Mouse (Mus musculus) kidney, embryonic 14.5 days (tissue): ENCODE measurements at regions not wholly inside any gene's neighbourhood (a gene's known extent, or its start where the extent isn't known, plus 50 kb on each side); places are given as distances from the start of the nearest gene placed in this dataset.
"Not testable (repeated sequence)": the region's sequence is repeated elsewhere in the genome, so short reads cannot be mapped to it uniquely, and the experiment has no call there.

ENCODE experiments used
- ATAC-seq: fragments of 200-750 bp; cut with Nextera tagmentation; 2 replicates; pipeline ENCODE4 v1.8.0; 2017; ENCODE audit warnings: moderate number of reproducible peaks, mild to moderate bottlenecking, moderate TSS enrichment, moderate library complexity; ENCODE audit not compliant: low FRiP score, low TSS enrichment
- H3K27ac ChIP-seq: fragments of 300-500 bp; sonication (generic); 2 replicates; pipeline ENCODE4 v1.5.1; 2014; ENCODE audit warnings: low read depth, mild to moderate bottlenecking, low read length, moderate library complexity, mixed read lengths
- H3K27me3 ChIP-seq: fragments of 300-500 bp; sonication (generic); 2 replicates; pipeline ENCODE4 v1.6.1; 2014; ENCODE audit warnings: mild to moderate bottlenecking, low read length; ENCODE audit not compliant: control insufficient read depth, insufficient read depth
- H3K36me3 ChIP-seq: fragments of 300-500 bp; sonication (generic); 2 replicates; pipeline ENCODE4 v1.6.1; 2014; ENCODE audit warnings: low read length, mixed read lengths; ENCODE audit not compliant: control insufficient read depth, insufficient read depth
- H3K4me1 ChIP-seq: fragments of 300-500 bp; sonication (generic); 2 replicates; pipeline ENCODE4 v1.6.1; 2014; ENCODE audit warnings: low read length, mixed read lengths; ENCODE audit not compliant: control insufficient read depth, insufficient read depth
- H3K4me2 ChIP-seq: fragments of 300-500 bp; sonication (generic); replicated peaks from 2 replicates; pipeline ENCODE4 v1.6.1; 2014; ENCODE audit warnings: low read depth, mild to moderate bottlenecking, low read length
- H3K4me3 ChIP-seq: fragments of 300-500 bp; sonication (generic); 2 replicates; pipeline ENCODE4 v1.5.1; 2014; ENCODE audit warnings: mild to moderate bottlenecking, low read length
- H3K9ac ChIP-seq: fragments of 300-500 bp; sonication (generic); 2 replicates; pipeline ENCODE4 v1.6.1; 2014; ENCODE audit warnings: low read depth, mild to moderate bottlenecking, low read length, moderate library complexity
- H3K9me3 ChIP-seq: fragments of 300-500 bp; sonication (generic); 2 replicates; pipeline ENCODE4 v1.6.1; 2016; ENCODE audit warnings: low read length; ENCODE audit not compliant: control insufficient read depth
- WGBS: fragments of 180-500 bp; shearing (Covaris S2); extraction: QIAGEN DNeasy Blood & Tissue Kit; methylation state at CpG from one replicate; pipeline ENCODE4 v1.1.7; 2014; 5-methylcytosine and 5-hydroxymethylcytosine counted together

DNA sequence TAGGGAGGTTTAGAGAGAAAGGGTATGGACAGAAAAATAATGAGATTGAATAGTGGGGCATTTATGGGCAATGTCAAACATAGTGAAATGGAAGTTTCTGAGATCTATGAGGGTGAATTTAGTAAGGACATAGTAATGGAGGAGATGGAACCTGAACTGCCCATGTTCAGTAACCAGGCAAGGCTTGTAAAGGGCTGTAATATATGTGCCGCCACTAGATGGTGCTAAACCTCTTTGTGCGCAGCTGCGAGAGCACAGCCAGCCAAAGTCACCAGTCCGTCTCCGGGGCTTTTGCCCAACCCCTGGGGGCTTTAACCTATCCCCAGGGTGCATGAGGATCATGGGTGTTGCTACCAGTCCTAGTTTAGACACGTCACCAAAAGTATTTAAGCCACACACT is 77.7 kb upstream of the Vmn2r25 start:
- not testable (repeated sequence) for H3K36me3 ChIP-seq, H3K9me3 ChIP-seq, H3K27ac ChIP-seq, H3K27me3 ChIP-seq, H3K4me2 ChIP-seq, H3K4me3 ChIP-seq, H3K9ac ChIP-seq, H3K4me1 ChIP-seq
- peak; percentile 81; the same call in 1 of the 2 replicates for ATAC-seq
- 8% methylated on average over 3 of the region's 6 CpGs for WGBS

GRCm38 (mm10) chr6:123937930-123938329 is 84.7 kb upstream of the Vmn2r25 start:
- H3K27ac ChIP-seq = no peak overlapping the region
- no peak overlapping the region for H3K4me2 ChIP-seq
- H3K36me3 ChIP-seq = no peaks in the 10 kb centered on the region
- ATAC-seq = no peak
- H3K9me3 ChIP-seq = no peaks in the 10 kb centered on the region
- H3K27me3 ChIP-seq = no peaks in the 10 kb centered on the region
- no peaks in the 10 kb centered on the region for H3K4me1 ChIP-seq
- H3K9ac ChIP-seq = no peak overlapping the region
- 92% methylated on average over 2 of the region's 2 CpGs for WGBS
- no peak overlapping the region for H3K4me3 ChIP-seq

DNA sequence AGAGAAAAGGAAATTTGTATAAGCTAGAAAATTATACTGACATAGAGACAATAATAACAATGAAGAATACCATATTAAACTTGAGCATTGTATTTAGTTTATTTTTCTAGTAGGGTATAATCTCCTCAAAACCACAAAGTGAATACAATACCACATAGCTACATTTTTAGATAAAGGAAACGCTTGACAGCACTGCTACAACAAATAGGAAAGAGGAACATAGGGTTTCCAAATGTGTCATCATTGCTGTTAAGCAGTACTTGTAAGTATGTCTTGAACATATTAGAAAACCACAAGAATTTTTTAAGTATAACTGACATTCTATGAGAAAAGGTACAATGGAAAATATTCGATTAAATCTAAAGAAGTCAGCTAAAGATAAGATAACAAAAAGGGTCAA is 63.0 kb upstream of the Vmn2r26 start:
- Histone ChIP-seq H3K4me3 (no peak overlapping the region), H3K27me3 (no peaks in the 10 kb centered on the region), H3K9ac (no peak overlapping the region), H3K36me3 (no peaks in the 10 kb centered on the region), H3K27ac (no peak overlapping the region), H3K9me3 (no peaks in the 10 kb centered on the region), H3K4me1 (no peaks in the 10 kb centered on the region), H3K4me2 (no peak overlapping the region)
- WGBS = 85% methylated on average over 2 of the region's 2 CpGs
- no peak for ATAC-seq

- no peak overlapping the region for H3K9ac ChIP-seq
- H3K36me3 ChIP-seq = no peaks in the 10 kb centered on the region
- H3K27ac ChIP-seq = no peak overlapping the region
- no peaks in the 10 kb centered on the region for H3K9me3 ChIP-seq
- no peak for ATAC-seq
- no peaks in the 10 kb centered on the region for H3K4me1 ChIP-seq
- H3K4me2 ChIP-seq = no peak overlapping the region
- no peaks in the 10 kb centered on the region for H3K27me3 ChIP-seq
- no peak overlapping the region for H3K4me3 ChIP-seq
Observed at GRCm38 (mm10) chr6:123971180-123971579, 53.2 kb upstream of the Vmn2r26 start.
